Mouse (Mus musculus): ENCODE results near the gene Rbm20. TPM values are rescaled to one million over a fixed set of nuclear protein-coding genes. Genes with fewer than 3 reads are reported as not detected.

Rbm20 gene
- polyA plus RNA-seq, 1 experiment from 2014 or later, result 2.7 TPM

GRCm38 (mm10) chr19:53664831-53665230 lies 12.3 kb upstream of the Rbm20 start:
- 95% methylated on average over 9 of the region's 9 CpGs for WGBS
- H3K4me3 ChIP-seq (ENCODE audit: low read depth, low read length), result no peak overlapping the region
- H3K4me2 ChIP-seq (ENCODE audit: low read depth, severe bottlenecking), result no peak overlapping the region
- DNase-seq (ENCODE audit: low spot score), result no peak
- H3K27me3 ChIP-seq (ENCODE audit: control insufficient read depth, insufficient read depth, low read length), result no peaks in the 10 kb centered on the region
- ATAC-seq (ENCODE audit: insufficient number of reproducible peaks, low FRiP score, low TSS enrichment, low read depth), result no peak
- H3K4me1 ChIP-seq (ENCODE audit: control insufficient read depth, insufficient read depth, low read length), result peaks cover 8% of the 10 kb centered on the region
- no peaks in the 10 kb centered on the region for H3K36me3 ChIP-seq (ENCODE audit: control insufficient read depth, insufficient read depth, low read length)
- H3K27ac ChIP-seq (replicated peaks; ENCODE audit: low read depth, low read length), result no peak overlapping the region
- H3K9me3 ChIP-seq (ENCODE audit: control insufficient read depth, low read length), result no peaks in the 10 kb centered on the region
- H3K9ac ChIP-seq (ENCODE audit: low read length), result no peak overlapping the region

- DNase-seq (ENCODE audit: low spot score), result no peak
- Histone ChIP-seq H3K9me3 (ENCODE audit: control insufficient read depth, low read length) (no peaks in the 10 kb centered on the region), H3K36me3 (ENCODE audit: control insufficient read depth, insufficient read depth, low read length) (no peaks in the 10 kb centered on the region), H3K4me3 (ENCODE audit: low read depth, low read length) (no peak overlapping the region), H3K27me3 (ENCODE audit: control insufficient read depth, insufficient read depth, low read length) (no peaks in the 10 kb centered on the region), H3K4me2 (ENCODE audit: low read depth, severe bottlenecking) (no peak overlapping the region), H3K27ac (replicated peaks; ENCODE audit: low read depth, low read length) (no peak overlapping the region), H3K4me1 (ENCODE audit: control insufficient read depth, insufficient read depth, low read length) (peaks cover 11% of the 10 kb centered on the region), H3K9ac (ENCODE audit: low read length) (no peak overlapping the region)
- ATAC-seq (ENCODE audit: insufficient number of reproducible peaks, low FRiP score, low TSS enrichment, low read depth), result no peak
- WGBS, result 90% methylated on average over 4 of the region's 4 CpGs
These were observed 11.7 kb upstream of the Rbm20 start for GRCm38 (mm10) chr19:53665391-53665790.

GRCm38 (mm10) chr19:53666708-53667107 lies 10.4 kb upstream of the Rbm20 start:
- Histone ChIP-seq H3K4me3 (ENCODE audit: low read depth, low read length) (no peak overlapping the region), H3K4me1 (ENCODE audit: control insufficient read depth, insufficient read depth, low read length) (peaks cover 19% of the 10 kb centered on the region), H3K27ac (replicated peaks; ENCODE audit: low read depth, low read length) (no peak overlapping the region), H3K27me3 (ENCODE audit: control insufficient read depth, insufficient read depth, low read length) (no peaks in the 10 kb centered on the region), H3K36me3 (ENCODE audit: control insufficient read depth, insufficient read depth, low read length) (no peaks in the 10 kb centered on the region), H3K4me2 (ENCODE audit: low read depth, severe bottlenecking) (no peak overlapping the region), H3K9me3 (ENCODE audit: control insufficient read depth, low read length) (no peaks in the 10 kb centered on the region), H3K9ac (ENCODE audit: low read length) (no peak overlapping the region)
- 8% methylated on average over 8 of the region's 8 CpGs for WGBS
- ATAC-seq (ENCODE audit: insufficient number of reproducible peaks, low FRiP score, low TSS enrichment, low read depth), result no peak
- DNase-seq (ENCODE audit: low spot score), result peak; percentile 47

GRCm38 (mm10) chr19:53668821-53669220 lies 8.3 kb upstream of the Rbm20 start:
- ATAC-seq (ENCODE audit: insufficient number of reproducible peaks, low FRiP score, low TSS enrichment, low read depth) (no peak), DNase-seq (ENCODE audit: low spot score) (no peak)
- Histone ChIP-seq H3K4me3 (ENCODE audit: low read depth, low read length) (no peak overlapping the region), H3K4me2 (ENCODE audit: low read depth, severe bottlenecking) (no peak overlapping the region), H3K27ac (replicated peaks; ENCODE audit: low read depth, low read length) (no peak overlapping the region), H3K36me3 (ENCODE audit: control insufficient read depth, insufficient read depth, low read length) (no peaks in the 10 kb centered on the region), H3K27me3 (ENCODE audit: control insufficient read depth, insufficient read depth, low read length) (peaks cover 4% of the 10 kb centered on the region), H3K9me3 (ENCODE audit: control insufficient read depth, low read length) (no peaks in the 10 kb centered on the region), H3K9ac (ENCODE audit: low read length) (no peak overlapping the region), H3K4me1 (ENCODE audit: control insufficient read depth, insufficient read depth, low read length) (peaks cover 19% of the 10 kb centered on the region)
- WGBS, result 90% methylated on average over 7 of the region's 7 CpGs

- H3K4me3 ChIP-seq (ENCODE audit: low read depth, low read length), result no peak overlapping the region
- no peaks in the 10 kb centered on the region for H3K36me3 ChIP-seq (ENCODE audit: control insufficient read depth, insufficient read depth, low read length)
- DNase-seq (ENCODE audit: low spot score) (no peak), ATAC-seq (ENCODE audit: insufficient number of reproducible peaks, low FRiP score, low TSS enrichment, low read depth) (no peak)
- peaks cover 19% of the 10 kb centered on the region for H3K4me1 ChIP-seq (ENCODE audit: control insufficient read depth, insufficient read depth, low read length)
- 15% methylated on average over 12 of the region's 12 CpGs for WGBS
- no peak overlapping the region for H3K4me2 ChIP-seq (ENCODE audit: low read depth, severe bottlenecking)
- peaks cover 21% of the 10 kb centered on the region for H3K27me3 ChIP-seq (ENCODE audit: control insufficient read depth, insufficient read depth, low read length)
- H3K9ac ChIP-seq (ENCODE audit: low read length), result no peak overlapping the region
- H3K9me3 ChIP-seq (ENCODE audit: control insufficient read depth, low read length), result no peaks in the 10 kb centered on the region
- H3K27ac ChIP-seq (replicated peaks; ENCODE audit: low read depth, low read length), result no peak overlapping the region
These were observed 6.4 kb upstream of the Rbm20 start for GRCm38 (mm10) chr19:53670625-53671141.

- 58% methylated on average over 3 of the region's 3 CpGs for WGBS
- H3K9me3 ChIP-seq (ENCODE audit: control insufficient read depth, low read length), result no peaks in the 10 kb centered on the region
- H3K4me2 ChIP-seq (ENCODE audit: low read depth, severe bottlenecking), result no peak overlapping the region
- no peak overlapping the region for H3K4me3 ChIP-seq (ENCODE audit: low read depth, low read length)
- peaks cover 29% of the 10 kb centered on the region for H3K27me3 ChIP-seq (ENCODE audit: control insufficient read depth, insufficient read depth, low read length)
- ATAC-seq (ENCODE audit: insufficient number of reproducible peaks, low FRiP score, low TSS enrichment, low read depth) (no peak), DNase-seq (ENCODE audit: low spot score) (no peak)
- peaks cover 22% of the 10 kb centered on the region for H3K4me1 ChIP-seq (ENCODE audit: control insufficient read depth, insufficient read depth, low read length)
- no peak overlapping the region for H3K9ac ChIP-seq (ENCODE audit: low read length)
- no peaks in the 10 kb centered on the region for H3K36me3 ChIP-seq (ENCODE audit: control insufficient read depth, insufficient read depth, low read length)
- no peak overlapping the region for H3K27ac ChIP-seq (replicated peaks; ENCODE audit: low read depth, low read length)
These were observed 5.7 kb upstream of the Rbm20 start for GRCm38 (mm10) chr19:53671432-53671831.

GRCm38 (mm10) chr19:53674131-53674925 lies 2.8 kb upstream of the Rbm20 start:
- no peak overlapping the region for H3K9ac ChIP-seq (ENCODE audit: low read length)
- no peak overlapping the region for H3K4me2 ChIP-seq (ENCODE audit: low read depth, severe bottlenecking)
- no peak overlapping the region for H3K4me3 ChIP-seq (ENCODE audit: low read depth, low read length)
- H3K27me3 ChIP-seq (ENCODE audit: control insufficient read depth, insufficient read depth, low read length), result peaks cover 49% of the 10 kb centered on the region
- H3K36me3 ChIP-seq (ENCODE audit: control insufficient read depth, insufficient read depth, low read length), result no peaks in the 10 kb centered on the region
- no peak overlapping the region for H3K27ac ChIP-seq (replicated peaks; ENCODE audit: low read depth, low read length)
- WGBS, result 28% methylated on average over 9 of the region's 9 CpGs
- H3K4me1 ChIP-seq (ENCODE audit: control insufficient read depth, insufficient read depth, low read length), result peaks cover 23% of the 10 kb centered on the region
- no peaks in the 10 kb centered on the region for H3K9me3 ChIP-seq (ENCODE audit: control insufficient read depth, low read length)
- ATAC-seq (ENCODE audit: insufficient number of reproducible peaks, low FRiP score, low TSS enrichment, low read depth) (no peak), DNase-seq (ENCODE audit: low spot score) (no peak)

- H3K9ac ChIP-seq (ENCODE audit: low read length), result no peak overlapping the region; the same call in 1 of the 2 replicates
- H3K4me1 ChIP-seq (ENCODE audit: control insufficient read depth, insufficient read depth, low read length), result peaks cover 10% of the 10 kb centered on the region
- H3K27ac ChIP-seq (replicated peaks; ENCODE audit: low read depth, low read length), result no peak overlapping the region
- WGBS, result 1% methylated on average over 26 of the region's 26 CpGs
- peaks cover 51% of the 10 kb centered on the region for H3K27me3 ChIP-seq (ENCODE audit: control insufficient read depth, insufficient read depth, low read length)
- H3K4me3 ChIP-seq (ENCODE audit: low read depth, low read length), result peak overlapping the region; percentile 66
- ATAC-seq (ENCODE audit: insufficient number of reproducible peaks, low FRiP score, low TSS enrichment, low read depth) (no peak), DNase-seq (ENCODE audit: low spot score) (peak; percentile 61)
- no peaks in the 10 kb centered on the region for H3K36me3 ChIP-seq (ENCODE audit: control insufficient read depth, insufficient read depth, low read length)
- H3K4me2 ChIP-seq (ENCODE audit: low read depth, severe bottlenecking), result peak overlapping the region; percentile 100
- H3K9me3 ChIP-seq (ENCODE audit: control insufficient read depth, low read length), result no peaks in the 10 kb centered on the region
These were observed 878 bp upstream of the Rbm20 start for GRCm38 (mm10) chr19:53676228-53676627.

All from limb, embryonic 11.5 days (tissue).